Mouse (Mus musculus) hindbrain, embryonic 16.5 days (tissue): ENCODE measurements around the gene Cend1. TPM values are rescaled to one million over a fixed set of nuclear protein-coding genes. Genes with fewer than 3 reads are reported as not detected.

Experiments
- ATAC-seq: fragments of 200-750 bp; cut with Nextera tagmentation; 2 replicates; pipeline ENCODE4 v1.8.0; 2017; ENCODE audit warnings: moderate TSS enrichment, moderate library complexity
- H3K27ac ChIP-seq: fragments of 300-500 bp; sonication (generic); 2 replicates; pipeline ENCODE4 v1.5.1; 2014; ENCODE audit warnings: low read depth, mild to moderate bottlenecking, control low read depth, low read length, moderate library complexity
- H3K27me3 ChIP-seq: fragments of 300-500 bp; sonication (generic); replicated peaks from 2 replicates; pipeline ENCODE4 v1.6.1; 2014; ENCODE audit warnings: low read length; ENCODE audit not compliant: control insufficient read depth, insufficient read depth
- H3K36me3 ChIP-seq: fragments of 300-500 bp; sonication (generic); 2 replicates; pipeline ENCODE4 v1.6.1; 2014; ENCODE audit warnings: mild to moderate bottlenecking, low read length, moderate library complexity, mixed read lengths; ENCODE audit not compliant: control insufficient read depth, insufficient read depth
- H3K4me1 ChIP-seq: fragments of 300-500 bp; sonication (generic); 2 replicates; pipeline ENCODE4 v1.6.1; 2014; ENCODE audit warnings: low read depth, low read length; ENCODE audit not compliant: control insufficient read depth, insufficient read depth
- H3K4me2 ChIP-seq: fragments of 300-500 bp; sonication (generic); 2 replicates; pipeline ENCODE4 v1.6.1; 2014; ENCODE audit warnings: mild to moderate bottlenecking, low read length, control low read depth, moderate library complexity
- H3K4me3 ChIP-seq: fragments of 300-500 bp; sonication (generic); 2 replicates; pipeline ENCODE4 v1.5.1; 2014; ENCODE audit warnings: mild to moderate bottlenecking, low read length, control low read depth, moderate library complexity
- H3K9ac ChIP-seq: fragments of 300-500 bp; sonication (generic); 2 replicates; pipeline ENCODE4 v1.6.1; 2014; ENCODE audit warnings: low read depth, mild to moderate bottlenecking, control low read depth, low read length, moderate library complexity
- H3K9me3 ChIP-seq: fragments of 300-500 bp; sonication (generic); 2 replicates; pipeline ENCODE4 v1.6.1; 2014; ENCODE audit warnings: mild to moderate bottlenecking, low read length, moderate library complexity; ENCODE audit not compliant: control insufficient read depth
- WGBS: fragments of 180-500 bp; shearing (Covaris S2); extraction: QIAGEN DNeasy Blood & Tissue Kit; methylation state at CpG from one replicate; pipeline ENCODE4 v1.1.7; 2014; 5-methylcytosine and 5-hydroxymethylcytosine counted together
- polyA plus RNA-seq: library from polyadenylated mRNA; unstranded; fragments of >200 nt; fragmentation: Nextera tagmentation; extraction: Ambion mirVana; gene quantifications from 2 replicates; pipeline ENCODE4 v1.2.1, GENCODE M21; 2015

The Cend1 gene
- polyA plus RNA-seq, 1 experiment from 2014 or later = 245 TPM

GRCm38 (mm10) chr7:141439140-141439679 is 9.9 kb upstream of the Cend1 start:
- WGBS = 96% methylated on average over 10 of the region's 10 CpGs
- H3K4me1 ChIP-seq = peaks cover 22% of the 10 kb centered on the region
- no peak overlapping the region for H3K4me3 ChIP-seq
- H3K9me3 ChIP-seq = no peaks in the 10 kb centered on the region
- ATAC-seq = no peak
- no peak overlapping the region for H3K27ac ChIP-seq
- H3K4me2 ChIP-seq = no peak overlapping the region
- H3K27me3 ChIP-seq = no peaks in the 10 kb centered on the region
- no peak overlapping the region for H3K9ac ChIP-seq
- no peaks in the 10 kb centered on the region; the same call in 1 of the 2 replicates for H3K36me3 ChIP-seq

- H3K4me2 ChIP-seq = peak overlapping the region; percentile 87
- peaks cover 2% of the 10 kb centered on the region; the same call in 1 of the 2 replicates for H3K36me3 ChIP-seq
- 87% methylated on average over 12 of the region's 12 CpGs for WGBS
- ATAC-seq = no peak
- no peaks in the 10 kb centered on the region for H3K27me3 ChIP-seq
- H3K4me1 ChIP-seq = peaks cover 22% of the 10 kb centered on the region
- H3K9me3 ChIP-seq = no peaks in the 10 kb centered on the region
- peak overlapping the region; percentile 78 for H3K27ac ChIP-seq
- no peak overlapping the region for H3K9ac ChIP-seq
- no peak overlapping the region for H3K4me3 ChIP-seq
These were observed 9.1 kb upstream of the Cend1 start for GRCm38 (mm10) chr7:141438201-141438968.

- Histone ChIP-seq H3K9me3 (no peaks in the 10 kb centered on the region), H3K27ac (peak within 1 kb of the TSS; percentile 78), H3K4me3 (peak within 1 kb of the TSS; percentile 62), H3K4me1 (peaks cover 25% of the 10 kb centered on the region), H3K4me2 (peak within 1 kb of the TSS; percentile 87), H3K9ac (peak within 1 kb of the TSS; percentile 81), H3K27me3 (no peaks in the 10 kb centered on the region), H3K36me3 (peaks cover 7% of the 10 kb centered on the region)
- WGBS = 5% methylated on average over 53 of the region's 53 CpGs
- ATAC-seq = peak; percentile 78
These were observed 8.2 kb upstream of the Cend1 start, which contains the start of gene Slc25a22 for GRCm38 (mm10) chr7:141437178-141438120. Gene Slc25a22, minus strand, starts transcription at chr7:141437892.

- H3K27ac ChIP-seq = no peak overlapping the region; the same call in 1 of the 2 replicates
- WGBS = 46% methylated on average over 2 of the region's 2 CpGs
These were observed 7.2 kb upstream of the Cend1 start for GRCm38 (mm10) chr7:141436523-141436892.

GRCm38 (mm10) chr7:141435856-141436522 is 6.7 kb upstream of the Cend1 start:
- no peak for ATAC-seq
- H3K27ac ChIP-seq = no peak overlapping the region
- peak overlapping the region; percentile 87 for H3K4me2 ChIP-seq

More at GRCm38 (mm10) chr7:141436523-141436892, 7.2 kb upstream of the Cend1 start:
- Histone ChIP-seq H3K4me3 (peak overlapping the region; percentile 62), H3K36me3 (peaks cover 15% of the 10 kb centered on the region), H3K9me3 (no peaks in the 10 kb centered on the region), H3K9ac (peak overlapping the region; percentile 81), H3K4me2 (peak overlapping the region; percentile 87), H3K4me1 (peaks cover 25% of the 10 kb centered on the region), H3K27me3 (no peaks in the 10 kb centered on the region)
- ATAC-seq = no peak

GRCm38 (mm10) chr7:141435129-141435855 is 6.0 kb upstream of the Cend1 start:
- ATAC-seq = no peak
- H3K9me3 ChIP-seq = no peaks in the 10 kb centered on the region
- H3K9ac ChIP-seq = peak overlapping the region; percentile 80
- peaks cover 23% of the 10 kb centered on the region for H3K36me3 ChIP-seq
- H3K27ac ChIP-seq = peak overlapping the region; percentile 75
- H3K4me1 ChIP-seq = peaks cover 25% of the 10 kb centered on the region
- no peaks in the 10 kb centered on the region for H3K27me3 ChIP-seq
- peak overlapping the region; percentile 58 for H3K4me3 ChIP-seq
- peak overlapping the region; percentile 80 for H3K4me2 ChIP-seq
- 4% methylated on average over 17 of the region's 17 CpGs for WGBS

More at GRCm38 (mm10) chr7:141435856-141436522, 6.7 kb upstream of the Cend1 start:
- Histone ChIP-seq H3K4me3 (peak overlapping the region; percentile 62), H3K4me1 (peaks cover 25% of the 10 kb centered on the region), H3K36me3 (peaks cover 19% of the 10 kb centered on the region), H3K9ac (no peak overlapping the region), H3K9me3 (no peaks in the 10 kb centered on the region), H3K27me3 (no peaks in the 10 kb centered on the region)
- WGBS = 70% methylated on average over 9 of the region's 9 CpGs

GRCm38 (mm10) chr7:141434464-141434863 is 5.2 kb upstream of the Cend1 start:
- peak overlapping the region; percentile 58 for H3K4me3 ChIP-seq
- peak; percentile 24 for ATAC-seq
- H3K9ac ChIP-seq = peak overlapping the region; percentile 80
- H3K4me1 ChIP-seq = peaks cover 31% of the 10 kb centered on the region
- peak overlapping the region; percentile 80 for H3K4me2 ChIP-seq
- peaks cover 23% of the 10 kb centered on the region for H3K36me3 ChIP-seq
- H3K9me3 ChIP-seq = no peaks in the 10 kb centered on the region
- H3K27ac ChIP-seq = peak overlapping the region; percentile 75
- 10% methylated on average over 8 of the region's 8 CpGs for WGBS
- H3K27me3 ChIP-seq = no peaks in the 10 kb centered on the region
